Mouse (Mus musculus): ENCODE results near the gene Stac3. TPM values are rescaled to one million over a fixed set of nuclear protein-coding genes. Genes with fewer than 3 reads are reported as not detected.
A peak's percentile ranks its signal among the peaks of the same experiment; 100 is the strongest.

Gene Stac3
- polyA plus RNA-seq, 1 experiment from 2014 or later = 0.21 TPM

DNA sequence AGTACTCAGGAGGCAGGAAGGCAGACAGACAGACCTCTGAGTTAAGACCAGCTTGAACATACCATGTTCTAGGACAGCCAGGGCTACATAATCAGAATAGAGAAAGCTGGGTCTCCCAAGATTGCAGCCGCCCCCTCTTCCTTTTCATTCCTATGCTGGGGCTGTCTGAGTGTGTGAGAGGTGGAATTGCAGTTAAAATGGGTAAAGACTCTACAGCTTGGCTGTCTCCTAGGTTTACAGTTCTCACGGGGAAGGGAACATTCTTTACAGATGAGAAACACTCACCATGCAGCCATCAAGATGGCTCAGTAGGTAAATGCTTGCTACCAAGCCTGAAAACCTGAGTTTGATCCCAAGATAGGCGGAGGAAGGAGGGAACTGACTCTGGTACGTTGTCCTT is 1.4 kb upstream of the Stac3 start:
- Histone ChIP-seq H3K27ac (ENCODE audit: low read depth) (no peak overlapping the region), H3K4me3 (ENCODE audit: low read depth, low read length) (no peak overlapping the region), H3K9ac (replicated peaks) (no peak overlapping the region), H3K36me3 (replicated peaks; ENCODE audit: insufficient read depth, low read length) (peaks cover 43% of the 10 kb centered on the region), H3K27me3 (ENCODE audit: insufficient read depth, low read length) (no peaks in the 10 kb centered on the region), H3K4me2 (ENCODE audit: low read depth, low read length) (no peak overlapping the region), H3K9me3 (ENCODE audit: low read length) (no peaks in the 10 kb centered on the region), H3K4me1 (ENCODE audit: insufficient read depth) (no peaks in the 10 kb centered on the region)
- ATAC-seq = no peak
- TF ChIP-seq EP300 (IDR thresholded peaks at IDR 0.05; ENCODE audit: low read depth) (no peak), CTCF (IDR thresholded peaks at IDR 0.05; ENCODE audit: low read depth) (no peak)
- 79% methylated on average over 4 of the region's 4 CpGs for WGBS (ENCODE audit: insufficient replicate concordance)
- no peak for DNase-seq

DNA sequence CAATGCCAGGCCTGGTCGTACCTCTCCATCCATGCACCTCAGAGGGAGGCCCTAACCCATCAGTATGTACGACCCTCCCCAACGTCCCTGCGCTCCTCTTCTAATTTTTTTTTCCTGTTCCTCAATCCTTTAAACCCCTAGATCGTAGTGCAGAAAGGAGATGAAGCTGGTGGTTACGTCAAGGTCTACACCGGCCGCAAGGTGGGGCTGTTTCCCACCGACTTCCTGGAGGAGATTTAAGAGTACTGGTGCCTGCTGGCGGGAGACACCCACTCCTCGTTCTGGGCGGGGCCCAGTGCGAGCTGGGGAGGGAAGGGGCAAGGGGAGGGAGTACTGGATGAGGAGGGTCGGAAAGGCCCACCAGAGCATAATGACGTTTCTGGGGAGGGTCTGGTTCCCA is 6.8 kb downstream of the Stac3 start:
- ATAC-seq (no peak), DNase-seq (peak; percentile 88)
- 4% methylated on average over 15 of the region's 15 CpGs for WGBS (ENCODE audit: insufficient replicate concordance)
- peak; percentile 83 for TF ChIP-seq CTCF (IDR thresholded peaks at IDR 0.05; ENCODE audit: low read depth)
- TF ChIP-seq EP300 (IDR thresholded peaks at IDR 0.05; ENCODE audit: low read depth) = no peak
- Histone ChIP-seq H3K4me3 (ENCODE audit: low read depth, low read length) (no peak overlapping the region), H3K9me3 (ENCODE audit: low read length) (no peaks in the 10 kb centered on the region), H3K4me2 (ENCODE audit: low read depth, low read length) (peak overlapping the region; percentile 69), H3K27ac (ENCODE audit: low read depth) (no peak overlapping the region), H3K27me3 (ENCODE audit: insufficient read depth, low read length) (peaks cover 51% of the 10 kb centered on the region), H3K9ac (replicated peaks) (no peak overlapping the region), H3K4me1 (ENCODE audit: insufficient read depth) (peaks cover 19% of the 10 kb centered on the region), H3K36me3 (replicated peaks; ENCODE audit: insufficient read depth, low read length) (no peaks in the 10 kb centered on the region)

DNA sequence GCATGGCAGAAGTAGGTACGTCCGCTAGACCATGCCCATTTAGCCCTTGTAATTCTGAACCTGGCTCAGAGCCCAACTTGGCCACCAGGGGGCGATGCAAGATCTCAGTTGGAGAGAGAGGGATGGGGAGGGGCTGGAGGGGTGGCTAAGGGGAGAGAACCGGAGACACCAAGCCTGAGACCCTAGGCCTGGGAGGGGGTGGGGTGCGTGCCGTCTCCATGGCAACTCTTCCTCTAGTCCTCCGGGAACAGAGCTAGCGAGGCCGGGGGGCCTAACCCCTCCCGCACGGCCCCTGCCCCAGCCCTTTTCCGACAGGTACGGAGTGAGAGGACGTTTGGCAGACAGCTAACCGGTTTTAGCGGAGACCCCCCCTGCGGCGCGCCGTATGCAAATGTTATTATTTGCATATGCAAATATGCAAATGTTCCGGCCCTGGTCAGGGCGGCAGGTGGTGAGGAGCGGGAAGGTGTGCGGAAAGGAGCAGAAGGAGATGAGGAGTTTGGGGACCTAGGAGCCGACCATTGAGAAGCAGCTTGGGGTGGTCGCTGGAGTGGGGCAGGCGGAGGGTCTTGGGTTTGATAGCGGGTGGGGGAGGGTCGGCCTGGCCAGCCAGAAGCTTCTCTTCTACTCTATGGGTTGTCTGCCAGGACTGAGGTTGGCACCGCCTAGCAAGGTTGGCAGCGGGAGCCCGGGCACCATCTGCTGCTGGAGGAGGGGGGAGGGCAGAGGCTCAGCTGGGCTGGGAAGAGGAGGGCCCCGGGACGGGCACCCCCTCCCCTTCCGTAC is 7.8 kb downstream of the Stac3 start:
- ATAC-seq (peak; percentile 26; the same call in 1 of the 2 replicates), DNase-seq (peak; percentile 89)
- peak overlapping the region; percentile 42 for H3K4me3 ChIP-seq (ENCODE audit: low read depth, low read length)
- H3K27ac ChIP-seq (ENCODE audit: low read depth) = no peak overlapping the region
- H3K4me2 ChIP-seq (ENCODE audit: low read depth, low read length) = peak overlapping the region; percentile 69
- no peak overlapping the region for H3K9ac ChIP-seq (replicated peaks)
- H3K9me3 ChIP-seq (ENCODE audit: low read length) = no peaks in the 10 kb centered on the region
- no peak for TF ChIP-seq EP300 (IDR thresholded peaks at IDR 0.05; ENCODE audit: low read depth)
- peak; percentile 92 for TF ChIP-seq CTCF (IDR thresholded peaks at IDR 0.05; ENCODE audit: low read depth)
- peaks cover 62% of the 10 kb centered on the region for H3K27me3 ChIP-seq (ENCODE audit: insufficient read depth, low read length)
- H3K36me3 ChIP-seq (replicated peaks; ENCODE audit: insufficient read depth, low read length) = no peaks in the 10 kb centered on the region
- H3K4me1 ChIP-seq (ENCODE audit: insufficient read depth) = peaks cover 28% of the 10 kb centered on the region
- WGBS (ENCODE audit: insufficient replicate concordance) = 2% methylated on average over 35 of the region's 35 CpGs

DNA sequence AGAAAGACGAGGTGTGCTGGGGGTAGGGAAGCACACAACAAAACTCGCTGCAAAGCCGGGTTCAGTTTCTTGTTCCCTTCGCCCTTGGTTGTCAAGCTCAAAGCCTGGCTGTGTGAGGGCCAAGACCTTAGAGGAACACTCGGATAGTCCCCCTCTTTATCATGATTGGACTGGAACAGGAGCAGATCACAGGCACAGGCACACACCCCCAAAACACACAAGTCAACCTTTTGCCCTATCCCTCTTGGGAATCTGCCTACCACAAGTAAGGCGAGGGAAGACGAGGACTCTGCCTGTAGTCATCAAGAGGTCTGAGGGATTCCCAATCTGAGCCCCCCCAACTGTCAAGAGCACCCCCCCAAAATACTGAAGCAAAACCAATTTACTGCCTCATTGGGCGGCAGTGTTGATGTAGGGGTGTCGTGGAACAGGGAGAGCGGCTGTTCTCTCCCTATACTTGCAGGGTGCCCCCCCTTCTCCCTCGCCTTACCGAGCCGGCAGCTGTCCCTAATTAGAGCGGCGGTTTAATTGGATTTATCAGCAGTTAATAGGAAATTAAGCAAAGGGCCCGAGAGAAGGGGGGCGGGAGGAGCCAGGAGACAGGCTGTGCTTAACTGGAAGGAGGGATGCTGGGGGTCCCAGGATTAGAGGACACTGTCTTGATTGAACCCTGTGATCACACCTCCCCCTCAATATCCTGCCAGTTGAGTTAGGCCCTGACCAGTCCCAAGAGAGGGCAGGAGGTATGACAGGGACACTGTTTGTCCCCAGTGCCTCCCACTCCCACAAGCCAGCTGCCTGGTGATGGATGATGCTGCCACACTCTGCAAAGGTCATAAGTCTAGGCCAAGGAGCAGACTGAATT is 8.6 kb downstream of the Stac3 start:
- no peak overlapping the region for H3K4me2 ChIP-seq (ENCODE audit: low read depth, low read length)
- H3K9ac ChIP-seq (replicated peaks) = no peak overlapping the region
- H3K4me1 ChIP-seq (ENCODE audit: insufficient read depth) = peaks cover 37% of the 10 kb centered on the region
- H3K27ac ChIP-seq (ENCODE audit: low read depth) = no peak overlapping the region
- H3K9me3 ChIP-seq (ENCODE audit: low read length) = no peaks in the 10 kb centered on the region
- ATAC-seq (no peak), DNase-seq (no peak)
- H3K4me3 ChIP-seq (ENCODE audit: low read depth, low read length) = no peak overlapping the region
- no peaks in the 10 kb centered on the region for H3K36me3 ChIP-seq (replicated peaks; ENCODE audit: insufficient read depth, low read length)
- peaks cover 68% of the 10 kb centered on the region for H3K27me3 ChIP-seq (ENCODE audit: insufficient read depth, low read length)
- 22% methylated on average over 16 of the region's 17 CpGs for WGBS (ENCODE audit: insufficient replicate concordance)
- TF ChIP-seq EP300 (IDR thresholded peaks at IDR 0.05; ENCODE audit: low read depth) = no peak

DNA sequence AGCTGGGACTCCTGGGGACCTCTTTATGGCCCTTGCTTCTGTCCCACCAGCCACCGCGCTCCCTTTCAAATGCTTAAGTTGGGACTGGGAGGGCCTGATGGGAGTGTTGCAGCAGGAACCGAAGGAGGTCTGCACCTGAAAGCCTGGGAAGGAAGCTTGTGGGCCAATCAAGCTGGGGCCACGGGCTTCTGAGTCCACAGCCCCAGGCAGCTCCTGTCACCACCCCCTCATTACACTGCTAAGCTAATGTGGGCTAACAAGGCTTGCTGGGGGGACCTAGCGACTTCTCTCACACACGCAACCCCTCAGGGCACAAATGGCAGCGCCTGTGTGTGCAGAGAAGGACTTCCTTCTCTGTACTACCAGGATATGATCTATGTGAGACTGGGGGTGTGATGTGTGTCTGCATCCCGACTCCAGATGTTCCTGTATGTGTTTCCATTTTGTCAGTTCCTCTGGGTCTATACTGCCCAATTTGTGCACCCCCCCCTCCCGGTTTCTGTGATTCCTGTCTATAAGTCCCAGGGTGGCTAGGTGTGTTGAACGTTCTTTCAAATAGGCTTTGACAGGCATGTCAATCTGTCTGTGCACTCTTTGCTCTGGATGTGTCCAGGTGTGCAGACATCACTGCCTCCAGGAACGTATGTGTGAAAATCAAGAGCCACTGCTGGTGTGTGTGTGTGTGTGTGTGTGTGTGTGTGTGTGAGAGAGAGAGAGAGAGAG is 9.6 kb downstream of the Stac3 start:
- no peaks in the 10 kb centered on the region for H3K36me3 ChIP-seq (replicated peaks; ENCODE audit: insufficient read depth, low read length)
- peaks cover 44% of the 10 kb centered on the region for H3K4me1 ChIP-seq (ENCODE audit: insufficient read depth)
- 15% methylated on average over 11 of the region's 11 CpGs for whole genome bisulfite sequencing (ENCODE audit: insufficient replicate concordance)
- no peak overlapping the region for H3K9ac ChIP-seq (replicated peaks)
- H3K4me3 ChIP-seq (ENCODE audit: low read depth, low read length) = peak overlapping the region; percentile 47
- TF ChIP-seq CTCF (IDR thresholded peaks at IDR 0.05; ENCODE audit: low read depth) (no peak), EP300 (IDR thresholded peaks at IDR 0.05; ENCODE audit: low read depth) (no peak)
- no peak for ATAC-seq
- H3K9me3 ChIP-seq (ENCODE audit: low read length) = no peaks in the 10 kb centered on the region
- H3K4me2 ChIP-seq (ENCODE audit: low read depth, low read length) = peak overlapping the region; percentile 71
- no peak for DNase-seq
- H3K27me3 ChIP-seq (ENCODE audit: insufficient read depth, low read length) = peaks cover 73% of the 10 kb centered on the region
- no peak overlapping the region for H3K27ac ChIP-seq (ENCODE audit: low read depth)
